Mouse (Mus musculus) kidney, embryonic 15.5 days (tissue): ENCODE results near the gene Ly75. TPM values are rescaled to one million over a fixed set of nuclear protein-coding genes. Genes with fewer than 3 reads are reported as not detected.
A peak's percentile ranks its signal among the peaks of the same experiment; 100 is the strongest.

Experiments
- ATAC-seq: fragments of 200-750 bp; cut with Nextera tagmentation; replicated peaks from 2 replicates; pipeline ENCODE4 v1.8.0; 2017; ENCODE audit warnings: moderate TSS enrichment; ENCODE audit not compliant: low FRiP score
- H3K27ac ChIP-seq: fragments of 300-500 bp; sonication (generic); 2 replicates; pipeline ENCODE4 v1.5.1; 2015; ENCODE audit warnings: mild to moderate bottlenecking, inconsistent platforms
- H3K27me3 ChIP-seq: fragments of 300-500 bp; sonication (generic); 2 replicates; pipeline ENCODE4 v1.6.1; 2015; ENCODE audit warnings: inconsistent platforms
- H3K36me3 ChIP-seq: fragments of 300-500 bp; sonication (generic); 2 replicates; pipeline ENCODE4 v1.6.1; 2015; ENCODE audit warnings: inconsistent platforms
- H3K4me1 ChIP-seq: fragments of 300-500 bp; sonication (generic); 2 replicates; pipeline ENCODE4 v1.6.1; 2015; ENCODE audit warnings: inconsistent platforms
- H3K4me2 ChIP-seq: fragments of 300-500 bp; sonication (generic); 2 replicates; pipeline ENCODE4 v1.6.1; 2015; ENCODE audit warnings: moderate library complexity, mild to moderate bottlenecking, inconsistent platforms
- H3K4me3 ChIP-seq: fragments of 300-500 bp; sonication (generic); replicated peaks from 2 replicates; pipeline ENCODE4 v1.5.1; 2015; ENCODE audit warnings: mild to moderate bottlenecking, inconsistent platforms
- H3K9ac ChIP-seq: fragments of 300-500 bp; sonication (generic); 2 replicates; pipeline ENCODE4 v1.6.1; 2015; ENCODE audit warnings: mild to moderate bottlenecking, inconsistent platforms
- H3K9me3 ChIP-seq: fragments of 300-500 bp; sonication (generic); replicated peaks from 2 replicates; pipeline ENCODE4 v1.6.1; 2016; ENCODE audit warnings: inconsistent platforms
- WGBS: fragments of 180-500 bp; shearing (Covaris S2); methylation state at CpG from one replicate; pipeline ENCODE4 v1.1.7; 2015; ENCODE audit warnings: mixed read lengths; 5-methylcytosine and 5-hydroxymethylcytosine counted together
- polyA plus RNA-seq: library from polyadenylated mRNA; unstranded; fragments of >200 nt; fragmentation: Nextera tagmentation; extraction: Ambion mirVana; gene quantifications from 2 replicates; pipeline ENCODE4 v1.2.1, GENCODE M21; 2015

The Ly75 gene
- polyA plus RNA-seq, 1 experiment from 2014 or later = 3.5 TPM

GRCm38 (mm10) chr2:60291381-60291780 lies 91.7 kb downstream of the Ly75 start:
- WGBS = 81% methylated on average over 4 of the region's 4 CpGs
- Histone ChIP-seq H3K9ac (no peak overlapping the region), H3K27me3 (no peaks in the 10 kb centered on the region), H3K27ac (no peak overlapping the region), H3K4me3 (no peak overlapping the region), H3K4me2 (no peak overlapping the region), H3K36me3 (no peaks in the 10 kb centered on the region), H3K4me1 (no peaks in the 10 kb centered on the region), H3K9me3 (no peaks in the 10 kb centered on the region)
- ATAC-seq = no peak

GRCm38 (mm10) chr2:60289451-60289850 lies 93.7 kb downstream of the Ly75 start:
- Histone ChIP-seq H3K36me3 (no peaks in the 10 kb centered on the region), H3K4me3 (no peak overlapping the region), H3K4me1 (peaks cover 2% of the 10 kb centered on the region; the same call in 1 of the 2 replicates), H3K27ac (no peak overlapping the region), H3K4me2 (no peak overlapping the region), H3K9ac (no peak overlapping the region), H3K9me3 (no peaks in the 10 kb centered on the region), H3K27me3 (no peaks in the 10 kb centered on the region)
- WGBS = 59% methylated on average over 1 of the region's 1 CpGs
- ATAC-seq = no peak

- H3K4me2 ChIP-seq = no peak overlapping the region
- H3K4me3 ChIP-seq = no peak overlapping the region
- no peaks in the 10 kb centered on the region for H3K9me3 ChIP-seq
- no peak overlapping the region for H3K9ac ChIP-seq
- no peaks in the 10 kb centered on the region for H3K36me3 ChIP-seq
- ATAC-seq = no peak
- 80% methylated on average over 4 of the region's 4 CpGs for WGBS
- no peaks in the 10 kb centered on the region for H3K27me3 ChIP-seq
- H3K27ac ChIP-seq = no peak overlapping the region
- peaks cover 10% of the 10 kb centered on the region for H3K4me1 ChIP-seq
These were observed 94.5 kb downstream of the Ly75 start for GRCm38 (mm10) chr2:60288606-60289005.

GRCm38 (mm10) chr2:60285107-60285617 lies 97.9 kb downstream of the Ly75 start:
- Histone ChIP-seq H3K9ac (no peak overlapping the region), H3K4me3 (no peak overlapping the region), H3K27me3 (no peaks in the 10 kb centered on the region), H3K4me1 (peaks cover 19% of the 10 kb centered on the region), H3K9me3 (no peaks in the 10 kb centered on the region), H3K36me3 (no peaks in the 10 kb centered on the region), H3K4me2 (no peak overlapping the region), H3K27ac (no peak overlapping the region)
- ATAC-seq = no peak
- WGBS = 87% methylated on average over 8 of the region's 8 CpGs

- no peaks in the 10 kb centered on the region for H3K9me3 ChIP-seq
- H3K4me1 ChIP-seq = peaks cover 19% of the 10 kb centered on the region
- peak within 1 kb of the TSS; percentile 60 for H3K9ac ChIP-seq
- peak within 1 kb of the TSS; percentile 97 for H3K4me2 ChIP-seq
- peak within 1 kb of the TSS; percentile 77 for H3K27ac ChIP-seq
- H3K4me3 ChIP-seq = peak within 1 kb of the TSS; percentile 58
- H3K27me3 ChIP-seq = no peaks in the 10 kb centered on the region
- H3K36me3 ChIP-seq = no peaks in the 10 kb centered on the region
- WGBS = 36% methylated on average over 4 of the region's 4 CpGs
- ATAC-seq = no peak
These were observed 98.7 kb downstream of the Ly75 start, which contains the start of gene Cd302 for GRCm38 (mm10) chr2:60284467-60284821. Cd302 (minus strand) TSS chr2:60284488.

- ATAC-seq = peak; percentile 96
- H3K4me1 ChIP-seq = peaks cover 19% of the 10 kb centered on the region
- H3K4me2 ChIP-seq = peak overlapping the region; percentile 97
- peak overlapping the region; percentile 58 for H3K4me3 ChIP-seq
- no peaks in the 10 kb centered on the region for H3K9me3 ChIP-seq
- H3K27me3 ChIP-seq = no peaks in the 10 kb centered on the region
- peak overlapping the region; percentile 60 for H3K9ac ChIP-seq
- H3K36me3 ChIP-seq = no peaks in the 10 kb centered on the region
- H3K27ac ChIP-seq = peak overlapping the region; percentile 77
- WGBS = under 1% methylated on average over 42 of the region's 42 CpGs
These were observed 99.2 kb downstream of the Ly75 start for GRCm38 (mm10) chr2:60283751-60284466.

- Histone ChIP-seq H3K9me3 (no peaks in the 10 kb centered on the region), H3K4me1 (peaks cover 19% of the 10 kb centered on the region), H3K27me3 (no peaks in the 10 kb centered on the region), H3K4me2 (peak overlapping the region; percentile 97), H3K36me3 (no peaks in the 10 kb centered on the region), H3K4me3 (peak overlapping the region; percentile 58), H3K9ac (peak overlapping the region; percentile 60), H3K27ac (peak overlapping the region; percentile 77)
- 7% methylated on average over 9 of the region's 9 CpGs for WGBS
- ATAC-seq = no peak
These were observed 99.8 kb downstream of the Ly75 start for GRCm38 (mm10) chr2:60283208-60283750.

GRCm38 (mm10) chr2:60282625-60283024 lies 100.5 kb downstream of the Ly75 start:
- Histone ChIP-seq H3K4me2 (peak overlapping the region; percentile 97), H3K4me3 (no peak overlapping the region)
- WGBS = 63% methylated on average over 4 of the region's 4 CpGs

GRCm38 (mm10) chr2:60278627-60279026 lies 104.5 kb downstream of the Ly75 start:
- no peaks in the 10 kb centered on the region for H3K27me3 ChIP-seq
- no peak overlapping the region for H3K27ac ChIP-seq
- peaks cover 9% of the 10 kb centered on the region for H3K4me1 ChIP-seq
- WGBS = 93% methylated on average over 4 of the region's 4 CpGs
- H3K9me3 ChIP-seq = no peaks in the 10 kb centered on the region
- no peak overlapping the region for H3K9ac ChIP-seq
- no peak overlapping the region for H3K4me3 ChIP-seq
- peaks cover 3% of the 10 kb centered on the region; the same call in 1 of the 2 replicates for H3K36me3 ChIP-seq
- H3K4me2 ChIP-seq = no peak overlapping the region
- no peak for ATAC-seq

More at GRCm38 (mm10) chr2:60282625-60283024, 100.5 kb downstream of the Ly75 start:
- H3K27ac ChIP-seq = no peak overlapping the region
- H3K36me3 ChIP-seq = no peaks in the 10 kb centered on the region
- no peaks in the 10 kb centered on the region for H3K9me3 ChIP-seq
- no peaks in the 10 kb centered on the region for H3K27me3 ChIP-seq
- peaks cover 19% of the 10 kb centered on the region for H3K4me1 ChIP-seq
- no peak for ATAC-seq
- H3K9ac ChIP-seq = no peak overlapping the region

GRCm38 (mm10) chr2:60269856-60270479 lies 113.1 kb downstream of the Ly75 start:
- ATAC-seq = no peak
- H3K4me3 ChIP-seq = no peak overlapping the region
- H3K4me1 ChIP-seq = peaks cover 10% of the 10 kb centered on the region; the same call in 1 of the 2 replicates
- no peak overlapping the region for H3K4me2 ChIP-seq
- no peak overlapping the region for H3K27ac ChIP-seq
- 85% methylated on average over 14 of the region's 14 CpGs for WGBS
- peaks cover 22% of the 10 kb centered on the region for H3K36me3 ChIP-seq
- H3K9me3 ChIP-seq = no peaks in the 10 kb centered on the region
- H3K9ac ChIP-seq = no peak overlapping the region
- no peaks in the 10 kb centered on the region for H3K27me3 ChIP-seq

- Histone ChIP-seq H3K9me3 (no peaks in the 10 kb centered on the region), H3K27ac (peak overlapping the region; percentile 7; the same call in 1 of the 2 replicates), H3K27me3 (no peaks in the 10 kb centered on the region), H3K36me3 (peaks cover 19% of the 10 kb centered on the region), H3K4me2 (no peak overlapping the region), H3K9ac (no peak overlapping the region), H3K4me1 (peaks cover 10% of the 10 kb centered on the region; the same call in 1 of the 2 replicates), H3K4me3 (no peak overlapping the region)
- ATAC-seq = peak; percentile 49; the same call in 1 of the 2 replicates
- 22% methylated on average over 1 of the region's 1 CpGs for WGBS
These were observed 115.5 kb downstream of the Ly75 start for GRCm38 (mm10) chr2:60267567-60267966.
